Mouse (Mus musculus) adrenal gland, adult 2 months (tissue): ENCODE data around the gene Atp1a2. TPM values are rescaled to one million over a fixed set of nuclear protein-coding genes. Genes with fewer than 3 reads are reported as not detected.
"Not testable (repeated sequence)": the region's sequence is repeated elsewhere in the genome, so short reads cannot be mapped to it uniquely, and the experiment has no call there.

Source experiments
- DNase-seq: peaks from one replicate; pipeline ENCODE4 v3.0.0; 2021
- polyA plus RNA-seq: library from polyadenylated mRNA; depleted of rRNA; stranded (reverse); fragments of >200 nt; gene quantifications from 2 replicates; pipeline ENCODE4 v1.2.3, GENCODE M21; 2012; rRNA removed
- total RNA-seq, 2 experiments: library from RNA; stranded (reverse); gene quantifications; 2 replicates each; pipeline ENCODE4 v1.2.3; 2021

Gene Atp1a2
- total and polyA plus RNA-seq, 3 experiments, result 57.3 to 247 (median 126) TPM

GRCm38 (mm10) chr1:172273386-172273785, 24.5 kb downstream of the Atp1a2 start:
- no peak for DNase-seq

- no peak for DNase-seq
These were observed 26.1 kb downstream of the Atp1a2 start for GRCm38 (mm10) chr1:172271765-172272164.

GRCm38 (mm10) chr1:172271208-172271607, 26.7 kb downstream of the Atp1a2 start:
- no peak for DNase-seq

GRCm38 (mm10) chr1:172261477-172262078, 36.3 kb downstream of the Atp1a2 start, which contains the start of gene Igsf8:
TSS of gene Igsf8 (plus strand) at chr1:172261641.
- no peak for DNase-seq

GRCm38 (mm10) chr1:172258314-172258713, 39.5 kb downstream of the Atp1a2 start, which contains the start of gene Atp1a4:
TSS of gene Atp1a4 (minus strand) at chr1:172258414.
- DNase-seq, result no peak

GRCm38 (mm10) chr1:172247679-172248078, 50.2 kb downstream of the Atp1a2 start:
- DNase-seq, result peak; percentile 30

GRCm38 (mm10) chr1:172247216-172247615, 50.6 kb downstream of the Atp1a2 start:
- no peak for DNase-seq

- not testable (repeated sequence) for DNase-seq
These were observed 53.2 kb downstream of the Atp1a2 start for GRCm38 (mm10) chr1:172244645-172245044.

- peak; percentile 26 for DNase-seq
These were observed 54.2 kb downstream of the Atp1a2 start for GRCm38 (mm10) chr1:172243547-172244205.

GRCm38 (mm10) chr1:172242401-172242800, 55.5 kb downstream of the Atp1a2 start:
- DNase-seq, result peak; percentile 19

- no peak for DNase-seq
These were observed 56.7 kb downstream of the Atp1a2 start for GRCm38 (mm10) chr1:172240945-172241708.

- DNase-seq, result no peak
These were observed 68.6 kb downstream of the Atp1a2 start for GRCm38 (mm10) chr1:172229215-172229614.

GRCm38 (mm10) chr1:172228209-172228608, 69.7 kb downstream of the Atp1a2 start:
- peak; percentile 74 for DNase-seq

Other genes with a start within 250 kb of the Atp1a2 start
- not detected for gene Nhlh1, start 240.5 kb downstream of the Atp1a2 start, total RNA-seq
- gene Nhlh1, start 240.5 kb downstream of the Atp1a2 start, polyA plus RNA-seq, result not detected in 2 replicates
- 100 to 1,000 TPM; 174 to 178 TPM for gene Copa, start 215.5 kb downstream of the Atp1a2 start, total RNA-seq
- gene Copa, start 215.5 kb downstream of the Atp1a2 start, polyA plus RNA-seq, result 11.0 and 21.1 TPM in 2 replicates
- 10 to 100 TPM; 83.9 to 85.7 TPM for gene Ncstn, start 215.3 kb downstream of the Atp1a2 start, total RNA-seq
- gene Ncstn, start 215.3 kb downstream of the Atp1a2 start, polyA plus RNA-seq, result 62.9 and 83.8 TPM in 2 replicates
- 100 to 1,000 TPM; 112 to 114 TPM for gene Pex19, start 171.3 kb downstream of the Atp1a2 start, total RNA-seq
- gene Pex19, start 171.3 kb downstream of the Atp1a2 start, polyA plus RNA-seq, result 104 and 114 TPM in 2 replicates
- 100 to 1,000 TPM; 110 to 120 TPM for gene Dcaf8, start 150.0 kb downstream of the Atp1a2 start, total RNA-seq
- 61.1 and 64.8 TPM in 2 replicates for gene Dcaf8, start 150.0 kb downstream of the Atp1a2 start, polyA plus RNA-seq
- 10 to 100 TPM; 68.0 to 71.3 TPM for gene Pea15a, start 91.3 kb downstream of the Atp1a2 start, total RNA-seq
- 22.1 and 24.5 TPM in 2 replicates for gene Pea15a, start 91.3 kb downstream of the Atp1a2 start, polyA plus RNA-seq
- under 1 TPM; 0.31 to 0.46 TPM for gene Casq1, start 78.2 kb downstream of the Atp1a2 start, total RNA-seq
- 0.13 and 0.24 TPM in 2 replicates for gene Casq1, start 78.2 kb downstream of the Atp1a2 start, polyA plus RNA-seq
- gene Atp1a4, start 39.6 kb downstream of the Atp1a2 start, total RNA-seq, result 1 to 10 TPM in 1 of 2 experiments, under 1 TPM in 1; 0.62 to 3.6 TPM
- gene Atp1a4, start 39.6 kb downstream of the Atp1a2 start, polyA plus RNA-seq, result 0.90 and 0.91 TPM in 2 replicates
- 10 to 100 TPM; 32.2 to 38.3 TPM for gene Igsf8, start 36.4 kb downstream of the Atp1a2 start, total RNA-seq
- 109 and 126 TPM in 2 replicates for gene Igsf8, start 36.4 kb downstream of the Atp1a2 start, polyA plus RNA-seq
- gene Kcnj9, start 31.3 kb upstream of the Atp1a2 start, total RNA-seq, result under 1 TPM; 0.09 to 0.17 TPM
- 0.67 and 0.85 TPM in 2 replicates for gene Kcnj9, start 31.3 kb upstream of the Atp1a2 start, polyA plus RNA-seq
- 1 to 10 TPM; 1.0 to 1.1 TPM for gene Kcnj10, start 43.1 kb upstream of the Atp1a2 start, total RNA-seq
- 0.99 and 1.1 TPM in 2 replicates for gene Kcnj10, start 43.1 kb upstream of the Atp1a2 start, polyA plus RNA-seq
- 10 to 100 TPM in 1 of 2 experiments, 1 to 10 TPM in 1; 9.2 to 11.2 TPM for gene Pigm, start 78.5 kb upstream of the Atp1a2 start, total RNA-seq
- 10.4 and 11.0 TPM in 2 replicates for gene Pigm, start 78.5 kb upstream of the Atp1a2 start, polyA plus RNA-seq
- 1 to 10 TPM; 3.2 to 7.9 TPM for gene Slamf9, start 177.3 kb upstream of the Atp1a2 start, total RNA-seq
- 4.5 and 4.9 TPM in 2 replicates for gene Slamf9, start 177.3 kb upstream of the Atp1a2 start, polyA plus RNA-seq
- 1 to 10 TPM in 1 of 2 experiments, under 1 TPM in 1; 0.78 to 3.8 TPM for gene Igsf9, start 183.7 kb upstream of the Atp1a2 start, total RNA-seq
- 7.4 and 7.9 TPM in 2 replicates for gene Igsf9, start 183.7 kb upstream of the Atp1a2 start, polyA plus RNA-seq
- gene Tagln2, start 202.0 kb upstream of the Atp1a2 start, total RNA-seq, result 100 to 1,000 TPM in 1 of 2 experiments, 10 to 100 TPM in 1; 60.9 to 108 TPM
- gene Tagln2, start 202.0 kb upstream of the Atp1a2 start, polyA plus RNA-seq, result 89.5 and 121 TPM in 2 replicates
- gene Cfap45, start 222.7 kb upstream of the Atp1a2 start, total RNA-seq, result under 1 TPM; 0.31 to 0.37 TPM
- gene Cfap45, start 222.7 kb upstream of the Atp1a2 start, polyA plus RNA-seq, result 0.15 TPM in 1 of 2 replicates, not detected in the other